Mouse (Mus musculus) neural tube, embryonic 12.5 days (tissue): Measurements from ENCODE around the gene Acss2. TPM values are rescaled to one million over a fixed set of nuclear protein-coding genes. Genes with fewer than 3 reads are reported as not detected.
A peak's percentile ranks its signal among the peaks of the same experiment; 100 is the strongest.
"Not testable (repeated sequence)": the region's sequence is repeated elsewhere in the genome, so short reads cannot be mapped to it uniquely, and the experiment has no call there.

Source experiments
- ATAC-seq: fragments of 200-750 bp; cut with Nextera tagmentation; 2 replicates; pipeline ENCODE4 v1.8.0; 2017; ENCODE audit warnings: low read depth, mild to moderate bottlenecking, moderate TSS enrichment, moderate library complexity; ENCODE audit not compliant: low FRiP score
- H3K27ac ChIP-seq: fragments of 300-500 bp; sonication (generic); 2 replicates; pipeline ENCODE4 v1.5.1; 2016
- H3K27me3 ChIP-seq: fragments of 300-500 bp; sonication (generic); replicated peaks from 2 replicates; pipeline ENCODE4 v1.6.1; 2016; ENCODE audit warnings: mild to moderate bottlenecking
- H3K36me3 ChIP-seq: fragments of 300-500 bp; sonication (generic); 2 replicates; pipeline ENCODE4 v1.6.1; 2016; ENCODE audit warnings: mild to moderate bottlenecking
- H3K4me1 ChIP-seq: fragments of 300-500 bp; sonication (generic); 2 replicates; pipeline ENCODE4 v1.6.1; 2016
- H3K4me2 ChIP-seq: fragments of 300-500 bp; sonication (generic); replicated peaks from 2 replicates; pipeline ENCODE4 v1.6.1; 2016; ENCODE audit warnings: mild to moderate bottlenecking
- H3K4me3 ChIP-seq: fragments of 300-500 bp; sonication (generic); 2 replicates; pipeline ENCODE4 v1.5.1; 2016
- H3K9ac ChIP-seq: fragments of 300-500 bp; sonication (generic); 2 replicates; pipeline ENCODE4 v1.6.1; 2016; ENCODE audit warnings: mild to moderate bottlenecking
- H3K9me3 ChIP-seq: fragments of 300-500 bp; sonication (generic); 2 replicates; pipeline ENCODE4 v1.6.1; 2016; ENCODE audit warnings: mild to moderate bottlenecking
- WGBS: fragments of 180-500 bp; shearing (Covaris S2); methylation state at CpG from one replicate; pipeline ENCODE4 v1.1.7; 2016; 5-methylcytosine and 5-hydroxymethylcytosine counted together
- polyA plus RNA-seq: library from polyadenylated mRNA; unstranded; fragments of >200 nt; fragmentation: Nextera tagmentation; extraction: Ambion mirVana; gene quantifications from 2 replicates; pipeline ENCODE4 v1.2.1, GENCODE M21; 2016

Acss2 gene
- polyA plus RNA-seq, 1 experiment from 2014 or later: 31.2 TPM

GRCm38 (mm10) chr2:155603707-155604106, 86.0 kb downstream of the Acss2 start:
- Histone ChIP-seq H3K9ac (no peak overlapping the region), H3K9me3 (no peaks in the 10 kb centered on the region), H3K27ac (no peak overlapping the region), H3K4me2 (no peak overlapping the region), H3K27me3 (no peaks in the 10 kb centered on the region), H3K4me1 (no peaks in the 10 kb centered on the region), H3K4me3 (no peak overlapping the region), H3K36me3 (no peaks in the 10 kb centered on the region)
- ATAC-seq: no peak
- 61% methylated on average over 3 of the region's 3 CpGs for WGBS

GRCm38 (mm10) chr2:155604560-155605235, 87.0 kb downstream of the Acss2 start:
- no peak for ATAC-seq

DNA sequence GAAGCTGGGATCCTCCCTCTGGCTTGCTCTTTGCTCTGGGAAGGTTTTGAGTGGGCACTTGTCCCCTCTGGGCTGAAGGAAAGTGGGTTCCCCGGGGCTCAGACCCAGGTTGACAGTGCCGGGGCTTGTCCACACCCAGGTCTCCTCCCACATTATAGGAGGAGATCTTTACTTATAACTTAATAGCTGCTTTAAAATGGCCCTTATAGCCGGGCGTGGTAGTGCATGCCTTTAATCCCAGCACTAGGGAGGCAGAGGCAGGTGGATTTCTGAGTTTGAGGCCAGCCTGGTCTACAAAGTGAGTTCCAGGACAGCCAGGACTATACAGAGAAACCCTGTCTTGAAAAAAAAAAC, 87.5 kb downstream of the Acss2 start:
- not testable (repeated sequence) for H3K4me3 ChIP-seq, H3K4me2 ChIP-seq, H3K27ac ChIP-seq, H3K27me3 ChIP-seq, H3K9me3 ChIP-seq, H3K36me3 ChIP-seq, H3K4me1 ChIP-seq, ATAC-seq, H3K9ac ChIP-seq
- WGBS: 84% methylated on average over 4 of the region's 4 CpGs

More at GRCm38 (mm10) chr2:155604560-155605235, 87.0 kb downstream of the Acss2 start:
- H3K9ac ChIP-seq: no peak overlapping the region
- no peaks in the 10 kb centered on the region for H3K9me3 ChIP-seq
- H3K4me3 ChIP-seq: no peak overlapping the region
- H3K27me3 ChIP-seq: no peaks in the 10 kb centered on the region
- no peak overlapping the region for H3K27ac ChIP-seq
- H3K36me3 ChIP-seq: no peaks in the 10 kb centered on the region
- no peaks in the 10 kb centered on the region for H3K4me1 ChIP-seq
- H3K4me2 ChIP-seq: no peak overlapping the region
- WGBS: 59% methylated on average over 10 of the region's 10 CpGs

DNA sequence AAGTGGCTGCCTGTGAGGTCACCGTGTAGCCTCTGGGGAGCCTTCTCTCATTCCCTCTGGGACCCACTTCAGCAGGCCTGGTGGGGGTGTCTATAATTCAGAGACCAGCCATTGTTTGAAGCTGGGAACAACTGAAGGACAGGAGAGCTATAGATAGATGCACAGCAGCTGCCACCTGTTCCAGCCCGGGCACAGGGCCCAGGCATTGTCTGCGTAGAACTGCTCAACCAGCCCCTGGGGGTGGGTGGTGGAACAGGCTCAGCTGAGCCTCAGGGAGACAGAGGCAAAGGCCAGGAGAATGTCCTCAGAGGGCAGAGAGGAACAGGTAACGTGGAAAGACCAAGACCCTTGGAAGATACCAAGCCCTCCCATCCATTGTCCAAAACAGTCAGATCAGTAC, 88.6 kb downstream of the Acss2 start:
- Histone ChIP-seq H3K4me3 (no peak overlapping the region), H3K27ac (no peak overlapping the region), H3K4me1 (no peaks in the 10 kb centered on the region), H3K36me3 (no peaks in the 10 kb centered on the region), H3K9me3 (no peaks in the 10 kb centered on the region), H3K9ac (no peak overlapping the region), H3K27me3 (no peaks in the 10 kb centered on the region), H3K4me2 (no peak overlapping the region)
- no peak for ATAC-seq
- 83% methylated on average over 4 of the region's 4 CpGs for WGBS

DNA sequence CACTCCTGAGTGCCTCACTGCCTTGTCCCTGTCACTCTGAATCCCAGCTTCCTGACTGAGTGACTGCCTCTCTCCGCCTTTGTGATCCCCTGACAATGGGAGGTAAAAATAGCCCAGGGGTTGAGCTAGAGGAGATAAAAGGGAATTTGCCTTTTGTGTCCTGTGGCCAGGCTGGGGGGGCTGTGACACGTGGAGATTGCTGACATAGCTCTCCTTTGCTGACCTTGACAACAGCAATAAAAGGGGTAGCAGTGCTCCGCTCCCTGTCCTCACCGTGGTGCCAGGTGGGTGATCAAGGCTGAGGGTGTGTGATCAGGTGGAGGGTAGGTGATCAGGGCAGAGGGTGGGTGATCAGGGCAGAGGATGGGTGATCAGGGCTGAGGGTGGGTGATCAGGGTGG, 93.2 kb downstream of the Acss2 start, which contains the start of gene Myh7b:
Gene Myh7b, plus strand, starts transcription at position 235 of the 400 bp plus-strand sequence.
- WGBS: 30% methylated on average over 4 of the region's 4 CpGs
- Histone ChIP-seq H3K4me3 (no peak within 1 kb of the TSS), H3K9ac (no peak within 1 kb of the TSS), H3K27ac (no peak within 1 kb of the TSS), H3K27me3 (0 out of 2 replicates have a peak, but pooled peaks cover 2% of the 10 kb centered on the region), H3K36me3 (no peaks in the 10 kb centered on the region), H3K9me3 (no peaks in the 10 kb centered on the region), H3K4me1 (peaks cover 7% of the 10 kb centered on the region; the same call in 1 of the 2 replicates), H3K4me2 (no peak within 1 kb of the TSS)
- ATAC-seq: no peak

GRCm38 (mm10) chr2:155611834-155612550, 94.2 kb downstream of the Acss2 start:
- Histone ChIP-seq H3K27ac (no peak overlapping the region), H3K27me3 (0 out of 2 replicates have a peak, but pooled peaks cover 6% of the 10 kb centered on the region), H3K4me2 (no peak overlapping the region), H3K4me1 (peaks cover 7% of the 10 kb centered on the region; the same call in 1 of the 2 replicates), H3K9ac (no peak overlapping the region), H3K4me3 (no peak overlapping the region), H3K9me3 (no peaks in the 10 kb centered on the region), H3K36me3 (no peaks in the 10 kb centered on the region)
- 87% methylated on average over 9 of the region's 9 CpGs for WGBS
- no peak for ATAC-seq

- Histone ChIP-seq H3K27me3 (0 out of 2 replicates have a peak, but pooled peaks cover 8% of the 10 kb centered on the region), H3K4me1 (peaks cover 7% of the 10 kb centered on the region; the same call in 1 of the 2 replicates), H3K9me3 (no peaks in the 10 kb centered on the region), H3K36me3 (no peaks in the 10 kb centered on the region), H3K27ac (no peak overlapping the region), H3K4me2 (peak overlapping the region; percentile 59), H3K9ac (no peak overlapping the region), H3K4me3 (peak overlapping the region; percentile 20)
- WGBS: 4% methylated on average over 20 of the region's 20 CpGs
- peak; percentile 70; the same call in 1 of the 2 replicates for ATAC-seq
Measured at GRCm38 (mm10) chr2:155613326-155613755, 95.6 kb downstream of the Acss2 start.

- H3K27ac ChIP-seq: no peak overlapping the region
- no peaks in the 10 kb centered on the region for H3K36me3 ChIP-seq
- H3K4me3 ChIP-seq: no peak overlapping the region
- H3K4me1 ChIP-seq: peaks cover 7% of the 10 kb centered on the region; the same call in 1 of the 2 replicates
- H3K27me3 ChIP-seq: 0 out of 2 replicates have a peak, but pooled peaks cover 8% of the 10 kb centered on the region
- whole genome bisulfite sequencing: 70% methylated on average over 8 of the region's 8 CpGs
- H3K9me3 ChIP-seq: no peaks in the 10 kb centered on the region
- H3K9ac ChIP-seq: no peak overlapping the region
- peak overlapping the region; percentile 59 for H3K4me2 ChIP-seq
- ATAC-seq: no peak
Measured at GRCm38 (mm10) chr2:155613953-155614352, 96.2 kb downstream of the Acss2 start.

DNA sequence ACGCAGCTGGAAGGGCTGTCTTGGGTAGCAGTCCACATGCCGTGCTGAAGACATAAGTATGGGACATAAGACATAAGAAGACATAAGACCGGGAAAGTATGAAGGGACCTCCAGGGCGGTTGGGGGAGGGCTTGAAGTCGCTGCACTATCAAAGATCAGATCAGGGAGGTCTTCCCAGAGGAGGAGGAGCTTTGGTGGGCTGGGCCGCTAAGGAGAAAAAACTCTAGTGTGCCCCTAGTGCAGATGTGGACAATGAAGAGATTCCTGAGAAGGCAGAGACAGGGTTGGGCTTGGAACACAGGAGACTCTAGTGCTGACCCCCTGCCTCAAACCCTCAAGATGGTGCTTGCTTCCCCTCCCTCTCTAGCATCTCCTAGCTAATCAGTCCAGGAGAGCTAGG, 99.2 kb downstream of the Acss2 start:
- H3K36me3 ChIP-seq: no peaks in the 10 kb centered on the region
- no peak overlapping the region for H3K9ac ChIP-seq
- no peaks in the 10 kb centered on the region for H3K9me3 ChIP-seq
- H3K4me2 ChIP-seq: no peak overlapping the region
- 0 out of 2 replicates have a peak, but pooled peaks cover 8% of the 10 kb centered on the region for H3K27me3 ChIP-seq
- H3K4me3 ChIP-seq: no peak overlapping the region
- ATAC-seq: no peak
- H3K4me1 ChIP-seq: peaks cover 7% of the 10 kb centered on the region; the same call in 1 of the 2 replicates
- WGBS: 64% methylated on average over 6 of the region's 6 CpGs
- H3K27ac ChIP-seq: no peak overlapping the region

DNA sequence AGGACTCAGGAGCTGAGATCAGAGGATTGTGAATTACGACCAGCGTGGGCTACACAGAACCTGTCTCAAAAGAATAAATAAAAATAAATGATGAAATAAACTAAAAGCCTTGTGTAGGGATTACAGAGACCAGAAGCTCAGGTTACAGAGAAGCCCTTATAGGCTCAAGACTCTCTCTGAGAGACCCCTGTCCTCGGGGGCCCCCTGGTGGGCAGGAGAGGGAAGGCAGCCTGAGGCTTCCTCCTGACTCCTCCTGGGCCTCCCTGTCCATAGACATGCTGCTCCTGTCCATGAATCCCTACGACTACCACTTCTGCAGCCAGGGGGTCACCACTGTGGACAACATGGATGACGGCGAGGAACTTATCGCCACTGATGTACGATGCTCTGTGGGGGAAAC, 102.1 kb downstream of the Acss2 start:
- 21% methylated on average over 8 of the region's 8 CpGs for WGBS
- peak; percentile 33; the same call in 1 of the 2 replicates for ATAC-seq
- no peak overlapping the region for H3K4me3 ChIP-seq
- H3K4me2 ChIP-seq: no peak overlapping the region
- no peak overlapping the region for H3K27ac ChIP-seq
- 0 out of 2 replicates have a peak, but pooled peaks cover 6% of the 10 kb centered on the region for H3K27me3 ChIP-seq
- H3K9me3 ChIP-seq: no peaks in the 10 kb centered on the region
- no peak overlapping the region for H3K9ac ChIP-seq
- no peaks in the 10 kb centered on the region for H3K4me1 ChIP-seq
- H3K36me3 ChIP-seq: no peaks in the 10 kb centered on the region

GRCm38 (mm10) chr2:155622606-155623005, 104.9 kb downstream of the Acss2 start:
- WGBS: 25% methylated on average over 11 of the region's 11 CpGs
- ATAC-seq: no peak
- H3K4me3 ChIP-seq: no peak overlapping the region
- H3K27me3 ChIP-seq: peaks cover 14% of the 10 kb centered on the region
- no peaks in the 10 kb centered on the region for H3K9me3 ChIP-seq
- peaks cover 4% of the 10 kb centered on the region; the same call in 1 of the 2 replicates for H3K4me1 ChIP-seq
- H3K36me3 ChIP-seq: no peaks in the 10 kb centered on the region
- H3K9ac ChIP-seq: no peak overlapping the region
- H3K27ac ChIP-seq: no peak overlapping the region
- H3K4me2 ChIP-seq: no peak overlapping the region

DNA sequence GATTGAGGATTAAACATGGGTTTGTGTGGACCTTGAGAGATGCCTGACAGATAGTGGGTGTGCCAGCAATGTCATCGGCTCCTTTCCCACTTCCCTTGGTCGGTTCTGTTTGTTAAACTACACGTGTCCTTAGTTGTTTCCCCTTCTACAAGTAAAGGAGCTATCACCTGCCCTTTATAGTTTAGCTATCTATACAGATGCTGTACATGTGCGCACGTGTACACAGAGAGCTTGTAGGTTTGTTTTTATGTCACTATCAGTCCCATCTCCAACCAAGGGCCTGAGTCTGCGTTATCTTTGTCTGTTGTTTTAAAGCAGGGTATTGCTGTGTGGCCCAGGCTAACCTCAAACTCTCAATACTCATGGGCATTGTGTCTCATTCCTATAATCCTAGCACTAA, 106.2 kb downstream of the Acss2 start:
- ATAC-seq: no peak
- Histone ChIP-seq H3K36me3 (no peaks in the 10 kb centered on the region), H3K4me3 (no peak overlapping the region), H3K9me3 (no peaks in the 10 kb centered on the region), H3K27me3 (peaks cover 27% of the 10 kb centered on the region), H3K27ac (no peak overlapping the region), H3K9ac (no peak overlapping the region), H3K4me2 (no peak overlapping the region), H3K4me1 (peaks cover 7% of the 10 kb centered on the region)
- 87% methylated on average over 6 of the region's 6 CpGs for WGBS
